Mouse (Mus musculus): ENCODE measurements around the gene Rnf19b. TPM values are rescaled to one million over a fixed set of nuclear protein-coding genes. Genes with fewer than 3 reads are reported as not detected.
A peak's percentile ranks its signal among the peaks of the same experiment; 100 is the strongest.

Gene Rnf19b
- total RNA-seq, 2 experiments from 2014 or later = 23.6 to 25.1 TPM

GRCm38 (mm10) chr4:129079126-129079525, 21.1 kb downstream of the Rnf19b start:
- DNase-seq = no peak

GRCm38 (mm10) chr4:129081041-129081440, 23.0 kb downstream of the Rnf19b start:
- DNase-seq = no peak

- DNase-seq = no peak
These were observed 23.4 kb downstream of the Rnf19b start for GRCm38 (mm10) chr4:129081512-129081911.

- no peak for DNase-seq
These were observed 23.9 kb downstream of the Rnf19b start for GRCm38 (mm10) chr4:129081939-129082338.

- DNase-seq = peak; percentile 79
These were observed 24.5 kb downstream of the Rnf19b start for GRCm38 (mm10) chr4:129082379-129083115.

- DNase-seq = peak; percentile 59
These were observed 26.8 kb downstream of the Rnf19b start for GRCm38 (mm10) chr4:129084896-129085295.

GRCm38 (mm10) chr4:129086078-129086477, 28.0 kb downstream of the Rnf19b start:
- peak; percentile 80 for DNase-seq

- no peak for DNase-seq
These were observed 29.8 kb downstream of the Rnf19b start for GRCm38 (mm10) chr4:129087850-129088249.

- no peak for DNase-seq
These were observed 37.2 kb downstream of the Rnf19b start for GRCm38 (mm10) chr4:129095276-129095675.

- DNase-seq = no peak
These were observed 38.9 kb downstream of the Rnf19b start for GRCm38 (mm10) chr4:129097006-129097405.

- no peak for DNase-seq
These were observed 44.2 kb downstream of the Rnf19b start for GRCm38 (mm10) chr4:129102133-129102829.

GRCm38 (mm10) chr4:129105356-129105755, 47.3 kb downstream of the Rnf19b start, which contains the start of gene Tmem54:
Gene Tmem54 (plus strand): TSS chr4:129105548.
- no peak for DNase-seq

- no peak for DNase-seq
These were observed 48.0 kb downstream of the Rnf19b start for GRCm38 (mm10) chr4:129106073-129106472.

- DNase-seq = no peak
These were observed 49.4 kb downstream of the Rnf19b start for GRCm38 (mm10) chr4:129107348-129107899.

GRCm38 (mm10) chr4:129108624-129109023, 50.6 kb downstream of the Rnf19b start:
- DNase-seq = no peak

- DNase-seq = no peak
These were observed 52.7 kb downstream of the Rnf19b start for GRCm38 (mm10) chr4:129110804-129111203.

GRCm38 (mm10) chr4:129111350-129111749, 53.3 kb downstream of the Rnf19b start:
- DNase-seq = no peak

GRCm38 (mm10) chr4:129112231-129112630, 54.2 kb downstream of the Rnf19b start:
- DNase-seq = no peak

- DNase-seq = peak; percentile 69
These were observed 55.3 kb downstream of the Rnf19b start for GRCm38 (mm10) chr4:129113083-129113988.

GRCm38 (mm10) chr4:129116703-129117102, 58.6 kb downstream of the Rnf19b start:
- no peak for DNase-seq

- DNase-seq = no peak
These were observed 59.8 kb downstream of the Rnf19b start for GRCm38 (mm10) chr4:129117720-129118510.
